Mouse (Mus musculus): ENCODE results near the gene Hmgcs2. TPM values are rescaled to one million over a fixed set of nuclear protein-coding genes. Genes with fewer than 3 reads are reported as not detected.

Gene Hmgcs2
- polyA plus RNA-seq, 1 experiment from 2014 or later: 2.9 TPM

GRCm38 (mm10) chr3:98246985-98247751 lies 33.1 kb upstream of the Hmgcs2 start:
- WGBS: 35% methylated on average over 7 of the region's 7 CpGs
- Histone ChIP-seq H3K9me3 (ENCODE audit: control insufficient read depth, low read length) (no peaks in the 10 kb centered on the region), H3K4me2 (replicated peaks; ENCODE audit: low read depth, low read length) (no peak overlapping the region), H3K36me3 (ENCODE audit: control insufficient read depth, insufficient read depth, low read length) (no peaks in the 10 kb centered on the region), H3K27ac (ENCODE audit: low read depth, low read length) (no peak overlapping the region), H3K4me3 (ENCODE audit: low read depth, low read length) (no peak overlapping the region), H3K4me1 (replicated peaks; ENCODE audit: control insufficient read depth, insufficient read depth, low read length) (no peaks in the 10 kb centered on the region), H3K9ac (ENCODE audit: low read depth, low read length) (no peak overlapping the region), H3K27me3 (ENCODE audit: control insufficient read depth, insufficient read depth, low read length) (no peaks in the 10 kb centered on the region)
- ATAC-seq (ENCODE audit: low FRiP score): no peak
- DNase-seq (ENCODE audit: low spot score): no peak

- Histone ChIP-seq H3K4me3 (ENCODE audit: low read depth, low read length) (no peak overlapping the region), H3K27me3 (ENCODE audit: control insufficient read depth, insufficient read depth, low read length) (no peaks in the 10 kb centered on the region), H3K4me1 (replicated peaks; ENCODE audit: control insufficient read depth, insufficient read depth, low read length) (no peaks in the 10 kb centered on the region), H3K36me3 (ENCODE audit: control insufficient read depth, insufficient read depth, low read length) (no peaks in the 10 kb centered on the region), H3K4me2 (replicated peaks; ENCODE audit: low read depth, low read length) (no peak overlapping the region), H3K9ac (ENCODE audit: low read depth, low read length) (no peak overlapping the region), H3K9me3 (ENCODE audit: control insufficient read depth, low read length) (no peaks in the 10 kb centered on the region), H3K27ac (ENCODE audit: low read depth, low read length) (no peak overlapping the region)
- ATAC-seq (ENCODE audit: low FRiP score): no peak
- WGBS: 91% methylated on average over 2 of the region's 2 CpGs
- no peak for DNase-seq (ENCODE audit: low spot score)
Observed at GRCm38 (mm10) chr3:98249378-98249777, 30.9 kb upstream of the Hmgcs2 start.

GRCm38 (mm10) chr3:98249833-98250448 lies 30.3 kb upstream of the Hmgcs2 start:
- no peak overlapping the region for H3K4me3 ChIP-seq (ENCODE audit: low read depth, low read length)
- H3K9me3 ChIP-seq (ENCODE audit: control insufficient read depth, low read length): no peaks in the 10 kb centered on the region
- no peaks in the 10 kb centered on the region for H3K27me3 ChIP-seq (ENCODE audit: control insufficient read depth, insufficient read depth, low read length)
- H3K4me1 ChIP-seq (replicated peaks; ENCODE audit: control insufficient read depth, insufficient read depth, low read length): no peaks in the 10 kb centered on the region
- ATAC-seq (ENCODE audit: low FRiP score) (no peak), DNase-seq (ENCODE audit: low spot score) (no peak)
- H3K27ac ChIP-seq (ENCODE audit: low read depth, low read length): no peak overlapping the region
- no peak overlapping the region for H3K9ac ChIP-seq (ENCODE audit: low read depth, low read length)
- H3K4me2 ChIP-seq (replicated peaks; ENCODE audit: low read depth, low read length): no peak overlapping the region
- no peaks in the 10 kb centered on the region for H3K36me3 ChIP-seq (ENCODE audit: control insufficient read depth, insufficient read depth, low read length)
- WGBS: 77% methylated on average over 11 of the region's 11 CpGs

GRCm38 (mm10) chr3:98254059-98254458 lies 26.2 kb upstream of the Hmgcs2 start:
- Histone ChIP-seq H3K36me3 (ENCODE audit: control insufficient read depth, insufficient read depth, low read length) (no peaks in the 10 kb centered on the region), H3K4me2 (replicated peaks; ENCODE audit: low read depth, low read length) (no peak overlapping the region), H3K9ac (ENCODE audit: low read depth, low read length) (no peak overlapping the region), H3K4me1 (replicated peaks; ENCODE audit: control insufficient read depth, insufficient read depth, low read length) (no peaks in the 10 kb centered on the region), H3K4me3 (ENCODE audit: low read depth, low read length) (no peak overlapping the region), H3K27ac (ENCODE audit: low read depth, low read length) (no peak overlapping the region), H3K9me3 (ENCODE audit: control insufficient read depth, low read length) (no peaks in the 10 kb centered on the region), H3K27me3 (ENCODE audit: control insufficient read depth, insufficient read depth, low read length) (no peaks in the 10 kb centered on the region)
- DNase-seq (ENCODE audit: low spot score): no peak
- no peak for ATAC-seq (ENCODE audit: low FRiP score)
- WGBS: 92% methylated on average over 2 of the region's 3 CpGs

GRCm38 (mm10) chr3:98254656-98255583 lies 25.3 kb upstream of the Hmgcs2 start:
- no peaks in the 10 kb centered on the region for H3K27me3 ChIP-seq (ENCODE audit: control insufficient read depth, insufficient read depth, low read length)
- no peak overlapping the region for H3K4me3 ChIP-seq (ENCODE audit: low read depth, low read length)
- DNase-seq (ENCODE audit: low spot score) (no peak), ATAC-seq (ENCODE audit: low FRiP score) (no peak)
- no peaks in the 10 kb centered on the region for H3K9me3 ChIP-seq (ENCODE audit: control insufficient read depth, low read length)
- H3K27ac ChIP-seq (ENCODE audit: low read depth, low read length): no peak overlapping the region
- no peaks in the 10 kb centered on the region for H3K4me1 ChIP-seq (replicated peaks; ENCODE audit: control insufficient read depth, insufficient read depth, low read length)
- H3K36me3 ChIP-seq (ENCODE audit: control insufficient read depth, insufficient read depth, low read length): no peaks in the 10 kb centered on the region
- no peak overlapping the region for H3K4me2 ChIP-seq (replicated peaks; ENCODE audit: low read depth, low read length)
- WGBS: 89% methylated on average over 8 of the region's 8 CpGs
- no peak overlapping the region for H3K9ac ChIP-seq (ENCODE audit: low read depth, low read length)

GRCm38 (mm10) chr3:98258723-98259122 lies 21.5 kb upstream of the Hmgcs2 start:
- Histone ChIP-seq H3K27me3 (ENCODE audit: control insufficient read depth, insufficient read depth, low read length) (no peaks in the 10 kb centered on the region), H3K27ac (ENCODE audit: low read depth, low read length) (no peak overlapping the region), H3K9ac (ENCODE audit: low read depth, low read length) (no peak overlapping the region), H3K4me2 (replicated peaks; ENCODE audit: low read depth, low read length) (no peak overlapping the region), H3K36me3 (ENCODE audit: control insufficient read depth, insufficient read depth, low read length) (no peaks in the 10 kb centered on the region), H3K4me3 (ENCODE audit: low read depth, low read length) (no peak overlapping the region), H3K9me3 (ENCODE audit: control insufficient read depth, low read length) (no peaks in the 10 kb centered on the region), H3K4me1 (replicated peaks; ENCODE audit: control insufficient read depth, insufficient read depth, low read length) (no peaks in the 10 kb centered on the region)
- DNase-seq (ENCODE audit: low spot score) (no peak), ATAC-seq (ENCODE audit: low FRiP score) (no peak)
- 93% methylated on average over 4 of the region's 4 CpGs for WGBS

- no peaks in the 10 kb centered on the region for H3K27me3 ChIP-seq (ENCODE audit: control insufficient read depth, insufficient read depth, low read length)
- no peaks in the 10 kb centered on the region for H3K9me3 ChIP-seq (ENCODE audit: control insufficient read depth, low read length)
- 90% methylated on average over 5 of the region's 5 CpGs for WGBS
- H3K4me2 ChIP-seq (replicated peaks; ENCODE audit: low read depth, low read length): no peak overlapping the region
- no peaks in the 10 kb centered on the region for H3K36me3 ChIP-seq (ENCODE audit: control insufficient read depth, insufficient read depth, low read length)
- DNase-seq (ENCODE audit: low spot score) (no peak), ATAC-seq (ENCODE audit: low FRiP score) (no peak)
- no peaks in the 10 kb centered on the region for H3K4me1 ChIP-seq (replicated peaks; ENCODE audit: control insufficient read depth, insufficient read depth, low read length)
- H3K4me3 ChIP-seq (ENCODE audit: low read depth, low read length): no peak overlapping the region
- no peak overlapping the region for H3K27ac ChIP-seq (ENCODE audit: low read depth, low read length)
- H3K9ac ChIP-seq (ENCODE audit: low read depth, low read length): no peak overlapping the region
Observed at GRCm38 (mm10) chr3:98259271-98259751, 20.9 kb upstream of the Hmgcs2 start.

GRCm38 (mm10) chr3:98260534-98260933 lies 19.7 kb upstream of the Hmgcs2 start:
- H3K4me1 ChIP-seq (replicated peaks; ENCODE audit: control insufficient read depth, insufficient read depth, low read length): no peaks in the 10 kb centered on the region
- DNase-seq (ENCODE audit: low spot score): no peak
- H3K27ac ChIP-seq (ENCODE audit: low read depth, low read length): no peak overlapping the region
- no peak overlapping the region for H3K9ac ChIP-seq (ENCODE audit: low read depth, low read length)
- no peaks in the 10 kb centered on the region for H3K36me3 ChIP-seq (ENCODE audit: control insufficient read depth, insufficient read depth, low read length)
- WGBS: 83% methylated on average over 3 of the region's 3 CpGs
- ATAC-seq (ENCODE audit: low FRiP score): no peak
- no peaks in the 10 kb centered on the region for H3K27me3 ChIP-seq (ENCODE audit: control insufficient read depth, insufficient read depth, low read length)
- no peak overlapping the region for H3K4me3 ChIP-seq (ENCODE audit: low read depth, low read length)
- no peaks in the 10 kb centered on the region for H3K9me3 ChIP-seq (ENCODE audit: control insufficient read depth, low read length)
- H3K4me2 ChIP-seq (replicated peaks; ENCODE audit: low read depth, low read length): no peak overlapping the region

All from hindbrain, embryonic 11.5 days (tissue).